Mouse (Mus musculus): Measurements from ENCODE around the gene Nlrp10. TPM values are rescaled to one million over a fixed set of nuclear protein-coding genes. Genes with fewer than 3 reads are reported as not detected.

Nlrp10 gene
- not detected for polyA plus RNA-seq (2015; fragmentation: Illumina TruSeq; extraction: RNeasy Lipid Tissue Mini Kit (QIAGEN cat#74804); ENCODE audit: low read depth, low replicate concordance)

GRCm38 (mm10) chr7:108929726-108930393, at the start of gene Nlrp10:
Gene Nlrp10, minus strand, starts transcription at chr7:108930178.

GRCm38 (mm10) chr7:108950312-108950761, 20.4 kb upstream of the Nlrp10 start, which contains the start of gene Tub:
Gene Tub, plus strand, starts transcription at chr7:108950338.

GRCm38 (mm10) chr7:108933794-108934731, 4.1 kb upstream of the Nlrp10 start, which contains the start of gene Eif3f:
Gene Eif3f, plus strand, starts transcription at chr7:108934417.

GRCm38 (mm10) chr7:108894320-108894719, 35.7 kb downstream of the Nlrp10 start, which contains the start of gene Olfr519:
Gene Olfr519, minus strand, starts transcription at chr7:108894420.

GRCm38 (mm10) chr7:108884906-108885305, 45.1 kb downstream of the Nlrp10 start, which contains the start of gene Olfr518:
Gene Olfr518, minus strand, starts transcription at chr7:108885006.

GRCm38 (mm10) chr7:108872279-108872678, 57.7 kb downstream of the Nlrp10 start, which contains the start of gene Olfr517:
Gene Olfr517, minus strand, starts transcription at chr7:108872379.

Other genes starting within 250 kb of the Nlrp10 start
- not detected for gene Olfr512, start 216.9 kb downstream of the Nlrp10 start, polyA plus RNA-seq (2015; fragmentation: Illumina TruSeq; extraction: RNeasy Lipid Tissue Mini Kit (QIAGEN cat#74804); ENCODE audit: low read depth, low replicate concordance)
- gene Olfr513, start 179.2 kb downstream of the Nlrp10 start, polyA plus RNA-seq (2015; fragmentation: Illumina TruSeq; extraction: RNeasy Lipid Tissue Mini Kit (QIAGEN cat#74804); ENCODE audit: low read depth, low replicate concordance): not detected
- not detected for gene Olfr514, start 104.2 kb downstream of the Nlrp10 start, polyA plus RNA-seq (2015; fragmentation: Illumina TruSeq; extraction: RNeasy Lipid Tissue Mini Kit (QIAGEN cat#74804); ENCODE audit: low read depth, low replicate concordance)
- not detected for gene Olfr516, start 79.6 kb downstream of the Nlrp10 start, polyA plus RNA-seq (2015; fragmentation: Illumina TruSeq; extraction: RNeasy Lipid Tissue Mini Kit (QIAGEN cat#74804); ENCODE audit: low read depth, low replicate concordance)
- gene Olfr517, start 57.8 kb downstream of the Nlrp10 start, polyA plus RNA-seq (2015; fragmentation: Illumina TruSeq; extraction: RNeasy Lipid Tissue Mini Kit (QIAGEN cat#74804); ENCODE audit: low read depth, low replicate concordance): not detected
- gene Olfr518, start 45.2 kb downstream of the Nlrp10 start, polyA plus RNA-seq (2015; fragmentation: Illumina TruSeq; extraction: RNeasy Lipid Tissue Mini Kit (QIAGEN cat#74804); ENCODE audit: low read depth, low replicate concordance): not detected
- gene Olfr519, start 35.8 kb downstream of the Nlrp10 start, polyA plus RNA-seq (2015; fragmentation: Illumina TruSeq; extraction: RNeasy Lipid Tissue Mini Kit (QIAGEN cat#74804); ENCODE audit: low read depth, low replicate concordance): not detected
- 91.1 TPM for gene Eif3f, start 4.2 kb upstream of the Nlrp10 start, polyA plus RNA-seq (2015; fragmentation: Illumina TruSeq; extraction: RNeasy Lipid Tissue Mini Kit (QIAGEN cat#74804); ENCODE audit: low read depth, low replicate concordance)
- gene Tub, start 20.2 kb upstream of the Nlrp10 start, polyA plus RNA-seq (2015; fragmentation: Illumina TruSeq; extraction: RNeasy Lipid Tissue Mini Kit (QIAGEN cat#74804); ENCODE audit: low read depth, low replicate concordance): 101 TPM
- 57.3 TPM for gene Ric3, start 153.2 kb upstream of the Nlrp10 start, polyA plus RNA-seq (2015; fragmentation: Illumina TruSeq; extraction: RNeasy Lipid Tissue Mini Kit (QIAGEN cat#74804); ENCODE audit: low read depth, low replicate concordance)
- 23.7 TPM for gene Lmo1, start 245.0 kb upstream of the Nlrp10 start, polyA plus RNA-seq (2015; fragmentation: Illumina TruSeq; extraction: RNeasy Lipid Tissue Mini Kit (QIAGEN cat#74804); ENCODE audit: low read depth, low replicate concordance)